Mouse (Mus musculus) skeletal muscle tissue, adult 2 months (tissue): Measurements from ENCODE around the gene Fli1.

Experiments used
- DNase-seq: peaks from one replicate; pipeline ENCODE4 v3.0.0-alpha.2; 2012; ENCODE audit warnings: low read depth, low spot score

Gene Fli1

GRCm38 (mm10) chr9:32550541-32550940 lies 7.9 kb upstream of the Fli1 start:
- no peak for DNase-seq

DNA sequence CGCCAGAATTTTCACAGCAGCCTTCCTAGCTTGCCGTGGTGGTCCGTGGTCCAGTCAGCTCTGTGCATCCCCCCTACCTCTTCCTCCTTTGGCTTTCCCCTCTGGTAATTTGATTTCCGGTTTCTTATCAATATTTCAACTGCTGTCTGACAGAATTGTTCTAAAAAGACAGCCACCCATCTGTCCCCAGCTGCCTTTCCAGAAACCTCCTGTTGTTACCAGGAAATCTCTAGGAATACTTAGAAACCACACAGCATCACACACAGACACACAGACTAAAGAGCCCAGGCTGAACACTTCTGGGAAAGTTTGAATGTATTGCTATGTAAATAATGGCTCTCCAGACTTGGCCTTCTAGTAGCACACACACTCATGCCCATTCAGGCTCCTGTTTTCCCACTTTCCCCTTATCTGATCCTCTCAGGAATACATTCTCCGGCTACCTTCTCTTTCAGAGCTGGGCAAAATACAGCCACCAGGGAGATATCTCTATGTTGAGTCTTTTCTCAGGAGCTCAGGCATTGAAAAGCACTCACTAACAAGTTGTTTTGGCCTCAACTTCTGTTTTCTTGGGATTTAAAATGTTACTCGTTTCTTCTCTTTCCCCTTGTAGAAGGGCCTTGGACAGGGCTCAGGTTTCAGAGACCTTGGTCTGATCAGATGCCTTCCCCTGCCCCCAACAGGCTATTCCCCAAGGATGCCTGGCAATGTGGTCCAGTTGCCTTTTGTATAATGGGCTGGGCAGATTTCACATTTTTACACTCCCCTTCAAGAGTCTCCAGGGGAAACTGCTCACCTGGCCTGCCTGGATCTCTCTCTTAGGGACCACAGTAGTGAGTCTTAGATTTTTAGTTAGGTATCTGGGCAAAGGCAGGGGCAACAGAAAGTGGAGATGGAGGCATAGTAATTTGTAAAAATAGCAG lies 7.1 kb upstream of the Fli1 start:
- no peak for DNase-seq

- DNase-seq: no peak
Measured at GRCm38 (mm10) chr9:32546731-32547130, 4.1 kb upstream of the Fli1 start.

DNA sequence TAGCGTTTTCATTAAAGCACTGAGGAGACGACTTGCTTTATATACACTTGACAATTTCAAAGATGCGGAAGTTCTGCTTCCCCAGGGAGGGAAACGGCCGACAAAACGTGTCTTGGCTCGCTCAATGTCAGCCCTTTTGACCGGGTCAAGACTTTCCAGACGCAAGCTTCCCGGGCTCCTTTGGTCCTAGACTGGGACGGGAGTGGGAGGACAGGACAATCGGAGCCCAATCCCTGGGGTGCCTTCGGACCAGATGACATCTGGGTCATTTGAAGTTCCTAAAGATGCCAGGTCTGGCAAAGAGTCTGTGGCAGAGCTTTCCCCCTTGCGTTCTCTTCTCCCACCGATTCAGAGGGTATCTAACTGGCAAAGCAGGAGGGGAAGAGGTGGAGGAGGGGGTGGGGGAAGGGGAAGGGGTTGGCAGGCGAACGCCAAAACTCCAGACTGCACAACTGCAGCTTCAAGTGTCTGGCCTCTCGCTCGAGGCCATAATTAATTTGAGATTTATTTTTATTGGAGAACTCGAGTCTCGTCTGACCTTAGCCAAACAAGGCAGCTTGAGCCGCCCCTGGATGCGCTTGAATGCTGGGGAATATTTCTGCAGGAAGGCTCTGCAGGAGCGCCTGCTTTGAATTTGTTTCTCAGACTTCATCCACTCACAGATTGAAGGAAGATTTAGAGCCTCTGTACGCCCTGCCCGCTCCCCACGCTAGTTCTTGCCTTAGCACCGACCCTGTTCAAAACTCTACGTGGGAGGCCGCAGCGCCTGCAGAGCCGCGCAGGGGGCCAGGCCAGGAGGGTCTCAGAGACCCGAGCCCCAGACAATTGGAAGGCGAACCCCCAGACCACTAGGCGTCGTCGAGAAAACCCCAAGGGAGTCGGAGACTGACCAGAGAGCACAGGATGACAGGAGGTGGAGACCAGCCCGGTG lies 2.3 kb upstream of the Fli1 start:
- DNase-seq: no peak

DNA sequence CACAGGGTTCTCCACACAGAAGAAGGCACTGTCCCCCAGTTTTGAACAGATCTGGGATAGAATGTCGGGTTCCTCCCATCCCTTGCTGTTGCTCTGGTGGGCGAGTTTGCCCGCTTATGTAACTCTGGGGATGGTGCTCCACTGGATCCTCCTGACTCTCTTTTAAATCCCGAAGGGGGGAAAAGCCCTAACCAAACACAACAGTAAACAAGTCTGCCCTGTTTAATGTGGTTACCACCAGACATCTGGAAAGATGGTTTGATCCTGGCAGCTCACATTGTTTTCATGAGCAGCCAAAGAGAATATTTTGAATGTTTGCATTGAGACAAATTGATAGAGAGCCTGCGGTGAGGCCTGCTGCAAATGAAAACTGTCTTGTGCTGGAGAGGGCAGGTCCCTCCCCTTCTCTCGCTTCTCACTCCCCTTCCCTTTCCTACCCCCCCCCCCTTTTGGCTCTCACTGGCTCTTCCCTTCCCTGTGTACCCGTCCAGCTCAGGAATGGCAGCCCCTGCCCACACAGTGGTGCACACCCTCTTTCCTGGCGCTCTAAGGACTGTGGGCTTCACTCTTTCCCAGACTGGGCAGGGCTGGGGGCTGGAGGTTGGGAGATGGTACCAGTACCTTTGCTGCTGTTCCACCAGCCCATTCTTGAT lies 1.4 kb upstream of the Fli1 start:
- DNase-seq: no peak

- no peak for DNase-seq
Measured at GRCm38 (mm10) chr9:32543040-32543581, 450 bp upstream of the Fli1 start.

- DNase-seq: peak; percentile 61
Measured at GRCm38 (mm10) chr9:32541223-32541901, 1.3 kb downstream of the Fli1 start.

DNA sequence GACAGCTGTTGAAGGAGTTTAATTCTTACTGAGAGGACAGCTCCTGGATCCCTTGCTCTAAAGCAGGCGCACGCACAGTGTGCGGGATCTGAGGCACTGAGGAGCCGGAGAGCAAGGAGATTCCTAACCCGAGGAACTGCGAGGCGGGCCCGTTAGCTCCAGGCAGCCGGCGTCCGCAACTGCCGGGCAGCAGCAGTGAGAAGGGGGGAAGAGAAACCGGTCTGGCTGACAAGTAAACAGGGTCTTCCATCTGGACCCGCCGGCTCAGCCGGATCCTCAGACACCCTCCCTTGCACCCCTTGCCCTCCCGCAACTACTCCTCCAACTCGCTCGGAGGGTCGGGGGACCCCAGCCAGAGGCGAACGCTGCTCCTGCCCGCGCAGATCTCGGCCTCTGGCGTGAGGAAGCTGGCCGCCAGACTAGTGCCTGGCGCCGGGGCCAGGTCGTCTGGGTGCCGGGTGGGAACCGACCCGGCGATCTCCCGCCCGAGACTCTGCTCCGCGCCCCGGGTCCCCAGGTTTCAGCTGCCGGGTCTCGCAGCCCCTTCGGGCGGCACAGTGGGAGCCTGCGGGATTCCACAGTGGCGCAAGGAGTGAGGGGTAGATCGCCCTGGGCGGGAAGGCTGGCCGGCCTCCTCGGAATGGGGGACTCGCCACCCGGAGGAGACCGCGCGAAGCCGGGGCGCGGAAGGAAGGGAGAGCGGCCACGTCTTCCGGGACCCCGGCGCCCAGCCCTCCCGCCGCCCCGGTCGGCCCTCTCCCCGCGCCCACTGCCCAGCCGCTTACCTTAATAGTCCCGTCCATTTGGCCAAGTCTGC lies 2.0 kb downstream of the Fli1 start:
- DNase-seq: no peak

DNA sequence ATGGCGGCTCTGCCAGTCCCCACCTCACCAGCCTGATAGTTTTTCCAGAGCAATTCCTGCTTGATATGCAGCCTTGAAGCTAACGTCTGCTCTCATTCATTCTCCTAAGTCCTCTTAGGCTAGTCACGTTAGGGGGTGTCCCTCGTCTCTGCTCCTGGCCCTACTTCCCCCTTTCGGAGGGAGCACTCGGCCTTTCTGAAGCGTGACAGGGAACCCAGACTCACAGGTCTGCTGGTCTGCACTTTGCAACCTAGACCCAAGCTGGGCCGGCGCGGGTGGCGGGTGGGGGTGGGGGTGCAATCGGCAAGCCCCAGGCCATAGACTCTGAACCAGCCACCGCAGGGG lies 2.6 kb downstream of the Fli1 start:
- DNase-seq: no peak

DNA sequence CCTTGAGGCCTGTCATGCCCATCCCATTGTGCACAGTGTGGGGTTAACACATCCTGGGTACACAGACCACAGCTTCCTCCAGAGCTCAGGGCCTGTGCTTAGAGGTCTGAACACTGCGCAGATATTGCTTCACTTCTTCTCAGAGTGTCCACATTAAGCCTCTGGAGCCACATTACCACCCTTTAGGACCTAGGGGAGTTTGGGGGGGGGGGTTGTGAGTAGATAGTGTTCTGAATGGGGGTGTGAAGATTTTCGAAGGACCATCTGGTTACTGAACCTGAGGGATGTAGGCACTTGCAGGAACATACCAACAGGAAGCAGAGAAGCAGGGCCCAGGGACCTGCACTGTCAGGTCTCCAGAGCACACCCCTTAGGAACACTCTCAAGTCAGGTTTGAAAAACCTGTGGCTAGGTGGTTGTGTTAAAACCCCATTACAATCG lies 3.3 kb downstream of the Fli1 start:
- no peak for DNase-seq

DNA sequence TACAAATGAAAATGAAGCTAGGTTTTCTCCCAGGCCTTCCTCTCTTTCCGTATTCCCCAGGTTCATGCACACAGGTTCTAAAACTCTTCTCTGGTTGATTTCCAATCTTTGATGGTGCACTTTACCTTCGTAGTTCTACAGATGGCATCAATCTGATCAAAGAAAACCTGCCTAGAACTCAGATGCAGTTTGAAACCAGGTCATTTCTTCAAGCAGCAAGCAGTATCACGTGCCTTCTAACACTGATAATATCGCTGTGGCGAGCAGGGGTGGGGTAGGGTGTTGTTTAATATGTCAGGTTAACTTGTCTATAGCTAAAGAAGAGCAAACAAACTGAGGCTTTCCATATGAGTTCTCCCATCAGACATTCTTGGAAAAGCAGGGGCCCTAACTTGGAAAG lies 4.5 kb downstream of the Fli1 start:
- DNase-seq: no peak

GRCm38 (mm10) chr9:32537706-32538105 lies 5.0 kb downstream of the Fli1 start:
- DNase-seq: no peak

GRCm38 (mm10) chr9:32535201-32535955 lies 7.3 kb downstream of the Fli1 start:
- no peak for DNase-seq

GRCm38 (mm10) chr9:32534025-32534615 lies 8.5 kb downstream of the Fli1 start:
- DNase-seq: no peak

- DNase-seq: no peak
Measured at GRCm38 (mm10) chr9:32531588-32531987, 11.1 kb downstream of the Fli1 start.

DNA sequence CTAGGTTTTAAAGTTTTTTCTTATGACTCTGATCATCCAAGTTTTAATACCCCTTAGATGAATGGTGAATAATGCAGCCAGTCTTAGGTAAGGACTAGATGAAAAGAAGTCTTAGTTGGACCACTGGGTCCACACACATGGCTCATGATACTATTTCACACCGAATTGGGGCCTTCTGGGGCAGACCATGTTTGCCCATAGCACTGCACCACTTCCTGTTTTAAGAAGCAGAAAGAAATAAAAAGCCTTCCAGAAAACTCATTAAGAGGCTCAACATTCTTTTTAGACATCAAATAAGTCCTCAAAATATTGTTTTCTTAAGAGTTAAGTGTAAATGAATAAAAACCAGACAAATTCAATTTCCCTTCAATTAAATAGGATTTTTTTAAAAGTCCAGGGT lies 11.7 kb downstream of the Fli1 start:
- no peak for DNase-seq

- no peak for DNase-seq
Measured at GRCm38 (mm10) chr9:32530188-32530587, 12.5 kb downstream of the Fli1 start.

GRCm38 (mm10) chr9:32529594-32529993 lies 13.1 kb downstream of the Fli1 start:
- no peak for DNase-seq

GRCm38 (mm10) chr9:32527329-32527728 lies 15.3 kb downstream of the Fli1 start:
- DNase-seq: no peak
